Mouse (Mus musculus) adipocyte (in vitro differentiated cells): ENCODE measurements at regions not wholly inside any gene's neighbourhood (a gene's known extent, or its start where the extent isn't known, plus 50 kb on each side); places are given as distances from the start of the nearest gene placed in this dataset.

Source experiments
- DNase-seq: peaks from one replicate; pipeline ENCODE4 v3.0.0-alpha.2; 2016; ENCODE audit warnings: low spot score

- DNase-seq, result no peak
Observed at GRCm38 (mm10) chr3:137563541-137564080, 57.8 kb upstream of the Ddit4l start.

- DNase-seq, result no peak
Observed at GRCm38 (mm10) chr3:137564282-137564681, 57.1 kb upstream of the Ddit4l start.

- no peak for DNase-seq
Observed at GRCm38 (mm10) chr3:137568580-137569313, 52.7 kb upstream of the Ddit4l start.
